Mouse (Mus musculus) lung, postnatal 4 days (tissue): ENCODE results near the gene Gm30191.
"Not testable (repeated sequence)": the region's sequence is repeated elsewhere in the genome, so short reads cannot be mapped to it uniquely, and the experiment has no call there.

Experiments used
- DNase-seq, 2 experiments: peaks; one replicate each; pipeline ENCODE4 v3.0.0; 2021

Gene Gm30191

DNA sequence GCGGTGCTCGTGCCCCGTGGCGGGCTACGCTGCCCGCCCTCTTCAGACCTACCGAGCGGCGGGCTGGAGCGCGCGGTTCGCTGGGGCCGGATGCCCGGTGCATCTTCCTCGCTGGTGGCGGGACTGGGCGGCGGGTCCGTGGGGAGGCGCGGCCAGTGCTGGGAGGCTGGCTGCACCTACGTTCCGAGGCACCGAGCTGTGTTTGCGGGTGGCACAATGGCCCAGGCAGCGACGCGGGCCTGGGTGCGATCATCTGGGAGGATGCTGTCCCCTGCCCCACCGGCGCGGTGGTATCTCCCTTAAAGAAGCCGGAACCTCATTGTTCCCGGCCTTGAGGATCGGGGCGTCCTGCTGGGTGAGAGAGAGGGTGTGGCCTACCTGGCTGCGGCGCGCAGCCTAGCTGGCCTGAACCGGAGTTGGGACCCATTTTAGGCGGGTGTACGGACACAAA, 40.9 kb downstream of the Gm30191 start, which contains the start of gene Pdik1l:
Gene Pdik1l, minus strand, starts transcription at position 321 of the 451 bp plus-strand sequence.
- DNase-seq: peak; percentile 84 to 87

- DNase-seq: no peak
Observed at GRCm38 (mm10) chr4:134288397-134289256, 41.9 kb downstream of the Gm30191 start.

DNA sequence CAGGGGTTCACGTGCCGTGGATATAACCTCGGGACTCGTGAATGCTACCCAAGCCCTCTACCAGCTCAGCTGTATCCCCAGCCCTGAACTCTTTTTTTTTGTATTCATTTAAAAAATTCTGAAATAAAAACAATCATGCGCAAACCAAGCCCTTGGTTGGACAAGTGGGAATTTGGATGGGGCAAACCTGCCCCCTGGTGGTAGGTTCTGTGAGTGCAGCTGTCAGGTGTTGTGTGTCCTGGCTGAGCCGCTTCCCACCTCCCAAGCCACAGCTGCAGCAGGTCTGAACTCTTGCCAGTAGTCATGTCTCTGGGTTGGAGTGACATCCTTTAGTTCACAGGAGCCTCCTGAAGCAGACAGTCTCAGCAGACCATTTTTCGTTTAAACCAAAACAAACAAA, 45.3 kb downstream of the Gm30191 start:
- peak; percentile 64 to 84 for DNase-seq

GRCm38 (mm10) chr4:134293061-134293691, 46.4 kb downstream of the Gm30191 start:
- DNase-seq: no peak

DNA sequence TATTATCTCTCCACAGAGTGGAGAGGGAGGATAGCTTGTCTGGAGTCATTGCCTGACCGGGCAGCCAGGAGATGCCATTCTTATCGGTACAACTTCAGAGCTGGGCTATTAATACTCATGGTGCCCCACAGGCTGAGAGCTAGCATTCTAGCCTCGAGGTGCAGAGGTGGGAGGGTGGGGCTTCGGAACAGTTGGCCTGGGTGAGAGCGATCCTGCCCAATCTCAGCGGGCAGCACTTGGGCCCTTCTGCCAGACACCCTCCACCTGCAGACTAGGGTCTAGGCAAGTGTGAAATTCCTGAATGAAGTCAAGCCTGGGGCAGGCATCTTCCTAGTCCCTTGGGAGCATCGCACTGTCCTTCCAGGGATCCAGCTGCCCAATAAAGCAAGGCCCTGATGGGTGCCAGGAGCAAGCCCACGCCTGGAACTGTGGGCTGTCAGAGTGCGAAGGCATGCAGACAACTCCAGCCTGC, 47.0 kb downstream of the Gm30191 start:
- no peak for DNase-seq

- not testable (repeated sequence) for DNase-seq
Observed at GRCm38 (mm10) chr4:134296096-134296495, 49.4 kb downstream of the Gm30191 start.

DNA sequence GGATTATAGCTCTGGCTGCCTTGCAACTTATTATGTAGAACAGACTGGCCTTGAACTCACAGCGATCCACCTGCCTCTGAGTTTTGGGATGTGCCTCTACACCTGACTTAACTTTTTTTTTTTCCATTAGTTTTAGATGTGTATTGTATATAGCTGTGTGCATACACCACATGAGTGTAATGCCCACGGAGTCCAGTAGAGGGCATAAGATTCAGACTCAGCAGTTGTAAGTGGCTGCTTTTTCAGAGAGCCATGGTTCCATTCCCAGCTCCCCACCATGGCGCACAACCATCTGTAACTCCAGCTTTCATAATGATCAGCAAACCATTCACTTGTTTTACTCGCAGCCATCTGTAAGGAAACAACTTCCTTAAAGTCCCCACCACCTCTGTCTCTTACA, 49.8 kb downstream of the Gm30191 start:
- no peak for DNase-seq

DNA sequence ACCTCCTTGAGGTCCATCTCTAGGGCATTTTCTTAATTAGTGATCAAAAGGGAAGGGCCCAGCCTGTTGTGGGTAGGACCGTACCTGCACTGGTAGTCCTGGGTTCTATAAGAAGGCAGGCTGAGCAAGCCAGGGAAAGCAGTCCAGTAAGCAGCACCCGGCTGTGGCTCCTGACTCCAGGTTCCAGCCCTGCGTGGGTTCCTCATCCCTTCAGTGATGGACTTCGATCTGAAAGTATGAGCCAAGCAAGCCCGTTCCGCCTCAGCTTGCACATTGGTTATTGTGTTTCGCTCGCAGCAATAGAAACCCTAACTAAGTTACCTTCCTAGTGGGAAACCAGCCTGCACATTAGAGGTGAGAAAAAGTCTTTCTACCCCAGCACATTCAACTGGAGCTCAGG, 50.6 kb downstream of the Gm30191 start:
- no peak for DNase-seq

GRCm38 (mm10) chr4:134298626-134299497, 52.1 kb downstream of the Gm30191 start:
- DNase-seq: no peak

- no peak for DNase-seq
Observed at GRCm38 (mm10) chr4:134299498-134299810, 52.7 kb downstream of the Gm30191 start.
